Mouse (Mus musculus) megakaryocyte-erythroid progenitor cell, adult 5-6 weeks (primary cell): ENCODE data around the gene Syt1. TPM values are rescaled to one million over a fixed set of nuclear protein-coding genes. Genes with fewer than 3 reads are reported as not detected.

Experiments used
- ATAC-seq: replicated peaks from 2 replicates; pipeline ENCODE4 v1.8.0; 2016; ENCODE audit warnings: mild to moderate bottlenecking, inconsistent platforms; ENCODE audit not compliant: severe bottlenecking, poor library complexity, low FRiP score, low TSS enrichment
- total RNA-seq, 2 experiments: library from RNA; stranded (forward) in 1 of 2; stranded (reverse) in 1 of 2; fragments of 200-1000, 215-1000 nt in 1 of 2; fragments of >200 nt in 1 of 2; fragmentation: Nextera tagmentation in 1 of 2; gene quantifications; 2 replicates each; pipeline ENCODE4 v1.2.3; 2014 to 2017

Gene Syt1
- total RNA-seq, 2 experiments from 2014 or later = not detected

- ATAC-seq = no peak
Observed at GRCm38 (mm10) chr10:108597385-108597784, 413.4 kb downstream of the Syt1 start.

- no peak for ATAC-seq
Observed at GRCm38 (mm10) chr10:108596162-108596927, 414.4 kb downstream of the Syt1 start.

DNA sequence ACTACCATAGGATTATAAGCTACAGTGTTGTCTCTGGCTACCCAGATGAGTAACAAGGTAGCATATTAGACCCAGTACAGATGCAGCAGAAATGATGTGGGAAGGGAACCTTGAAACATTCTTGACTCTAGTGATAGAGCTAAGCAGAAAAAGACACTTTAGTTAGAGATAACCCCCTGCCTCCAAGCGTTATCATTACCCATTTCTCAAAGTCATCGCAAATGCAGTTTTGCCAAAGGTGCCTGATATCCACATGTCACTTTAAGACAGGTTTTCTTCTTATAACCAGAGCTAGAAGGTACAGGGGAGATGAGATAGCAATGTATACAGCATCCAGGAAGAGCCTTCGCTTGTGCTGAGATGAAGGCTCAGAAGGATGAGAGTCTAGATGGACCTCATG, 421.4 kb downstream of the Syt1 start:
- ATAC-seq = no peak

DNA sequence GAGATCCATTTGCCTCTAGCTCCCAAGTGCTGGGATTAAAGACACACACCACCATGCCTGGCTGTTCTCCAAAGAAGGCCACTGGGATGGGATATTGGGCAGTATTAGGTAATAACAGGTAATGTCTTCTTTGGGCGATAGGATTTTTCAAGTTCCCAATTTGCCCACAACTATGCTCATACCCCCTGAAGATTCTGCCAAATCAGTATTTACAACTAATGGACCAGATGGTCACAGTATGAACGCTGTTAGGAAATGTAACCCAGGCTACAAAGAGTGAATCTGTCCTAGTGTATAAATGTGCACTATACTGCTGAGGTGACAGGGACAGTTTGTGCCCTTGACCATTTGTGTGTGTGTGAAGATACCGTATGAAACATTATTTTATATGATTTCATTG, 421.9 kb downstream of the Syt1 start:
- ATAC-seq = no peak

GRCm38 (mm10) chr10:108583694-108584093, 427.1 kb downstream of the Syt1 start:
- ATAC-seq = no peak

DNA sequence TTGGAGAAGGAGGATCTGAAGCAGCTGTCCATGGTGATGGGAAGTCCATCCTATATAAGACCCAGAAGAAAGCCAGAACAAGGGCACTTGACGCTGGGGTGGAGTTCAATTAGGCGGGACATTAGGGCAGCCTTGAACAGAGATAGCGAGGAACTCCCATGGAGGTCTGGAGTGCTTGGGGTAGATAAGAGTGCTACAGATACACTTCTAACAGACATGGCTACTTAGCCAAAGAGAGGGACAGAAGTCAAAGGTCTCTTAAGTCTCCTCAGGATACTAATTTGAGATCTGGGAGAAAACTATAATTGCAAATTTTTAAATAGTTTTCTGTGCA, 428.4 kb downstream of the Syt1 start:
- peak; percentile 84 for ATAC-seq

DNA sequence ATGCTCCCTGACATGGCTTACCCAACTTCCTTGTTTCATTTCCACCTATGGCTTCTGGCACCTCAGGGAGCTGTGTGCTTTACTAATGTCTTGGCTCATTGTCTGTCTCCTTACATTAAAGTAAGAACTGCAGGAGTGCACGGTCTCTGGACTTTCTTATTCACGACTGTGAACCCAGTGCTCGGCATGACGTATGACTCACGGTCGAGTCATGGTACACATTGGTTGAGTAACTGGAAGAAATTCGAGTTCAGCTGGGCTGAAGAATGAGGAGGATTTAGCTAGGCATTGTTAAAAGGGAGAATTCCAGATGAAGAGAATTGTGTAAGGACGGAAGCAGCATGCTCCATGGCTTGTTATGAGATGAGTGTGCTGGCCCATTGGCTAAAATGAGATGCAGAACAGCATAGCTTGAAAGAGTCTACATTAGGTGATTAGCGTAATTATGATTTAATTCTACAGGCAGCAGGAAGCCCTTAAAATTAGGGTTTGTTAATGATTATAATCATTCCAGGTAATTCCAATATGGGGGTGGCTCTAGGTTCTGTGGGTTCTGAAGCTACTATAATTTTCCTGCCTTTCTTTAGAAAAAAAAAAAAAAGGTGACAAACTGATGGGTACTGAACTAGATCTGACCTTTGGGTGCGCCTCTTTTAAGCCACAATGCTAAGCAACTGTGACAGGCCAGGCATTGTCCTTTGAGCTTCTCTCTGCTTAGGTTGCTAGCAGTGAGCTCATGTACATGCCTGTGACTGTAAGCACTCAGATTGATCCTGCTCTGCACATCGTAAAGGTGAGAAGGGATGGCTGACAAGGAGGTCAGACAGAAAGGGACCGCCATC, 429.0 kb downstream of the Syt1 start:
- no peak for ATAC-seq

DNA sequence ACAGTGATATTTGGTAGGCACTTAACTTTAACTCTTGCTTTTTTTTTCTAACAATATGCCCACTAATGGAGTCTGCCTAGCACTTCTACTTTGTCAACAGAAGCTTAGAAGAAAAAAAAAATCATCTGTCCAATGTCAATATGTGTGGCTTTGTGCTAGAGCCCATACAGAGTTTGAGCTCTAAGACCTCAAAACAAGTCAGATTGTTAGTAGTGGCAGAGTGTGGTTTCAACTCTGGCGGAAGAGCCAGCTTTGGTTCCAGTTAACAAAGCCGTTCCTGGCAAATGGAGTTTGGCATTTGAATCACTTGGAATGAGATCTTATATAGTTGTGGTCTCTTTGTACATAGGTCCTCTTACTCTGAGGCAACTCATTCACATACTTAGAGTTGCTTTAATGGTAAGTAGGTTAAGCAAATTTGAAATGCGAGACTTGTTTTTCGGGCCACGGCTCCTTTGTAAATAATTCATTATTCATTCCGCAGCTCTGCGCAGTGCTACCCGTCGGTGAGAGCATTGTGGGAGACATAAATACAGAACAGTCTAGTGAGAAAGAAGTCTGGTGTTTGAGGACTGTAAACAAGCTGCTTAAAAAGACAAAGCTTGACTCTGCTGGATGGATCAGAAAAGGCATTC, 429.9 kb downstream of the Syt1 start:
- ATAC-seq = no peak

DNA sequence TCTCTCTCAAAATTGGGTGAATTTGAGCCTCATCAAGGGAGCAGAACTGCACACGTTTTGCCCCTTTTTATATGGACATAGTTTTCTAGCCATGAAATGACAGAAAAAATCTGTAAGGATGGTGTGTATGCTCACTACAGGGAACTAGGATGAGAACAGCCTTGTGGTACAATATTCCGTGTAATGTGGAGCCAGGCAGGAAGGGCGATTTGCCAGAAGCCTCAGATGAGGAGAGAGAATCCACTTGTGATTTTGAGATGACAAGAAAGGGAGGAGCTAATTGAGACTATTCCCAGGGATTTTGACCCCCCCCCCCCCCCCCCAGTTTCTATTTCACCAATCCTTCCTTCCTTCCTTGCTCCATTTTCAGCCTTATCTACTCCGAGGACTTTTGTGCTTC, 431.4 kb downstream of the Syt1 start:
- no peak for ATAC-seq

DNA sequence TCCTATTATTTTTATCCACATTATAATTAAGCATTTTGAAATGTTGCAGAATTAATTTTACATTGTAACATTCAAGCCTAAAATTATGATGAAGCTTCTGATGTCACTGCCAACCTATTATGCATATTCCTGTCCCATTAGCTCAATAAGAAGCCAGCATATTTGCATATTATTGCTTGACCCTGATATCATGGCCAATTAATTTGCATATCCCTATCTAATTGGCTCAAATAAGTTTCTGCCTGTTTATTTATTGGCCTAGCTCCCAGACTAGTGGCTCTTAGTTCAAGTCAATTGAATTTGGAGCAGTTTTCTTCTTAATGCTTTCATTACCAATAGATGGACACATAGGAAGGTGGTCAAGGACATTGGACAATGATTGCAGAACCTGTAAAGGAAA, 433.2 kb downstream of the Syt1 start:
- no peak for ATAC-seq

DNA sequence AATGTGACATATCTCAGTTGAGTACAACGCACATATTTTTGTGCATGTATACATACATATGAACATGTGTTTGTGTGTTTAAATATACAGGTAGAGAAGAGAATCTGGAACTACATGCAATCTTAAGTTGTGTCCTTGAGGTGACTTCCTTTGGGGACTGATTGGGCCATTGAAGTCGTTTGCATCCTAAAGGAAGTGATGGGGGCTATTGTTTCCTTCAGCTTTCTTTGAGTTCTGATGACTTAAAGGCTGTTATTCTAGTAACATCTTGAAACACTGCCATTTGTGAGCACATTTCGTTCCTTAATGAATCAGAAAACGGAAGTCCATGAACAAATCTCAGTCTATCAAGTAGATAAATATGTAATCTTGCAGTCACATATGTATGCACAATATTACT, 438.0 kb downstream of the Syt1 start:
- ATAC-seq = no peak

- ATAC-seq = no peak
Observed at GRCm38 (mm10) chr10:108571104-108571503, 439.7 kb downstream of the Syt1 start.

DNA sequence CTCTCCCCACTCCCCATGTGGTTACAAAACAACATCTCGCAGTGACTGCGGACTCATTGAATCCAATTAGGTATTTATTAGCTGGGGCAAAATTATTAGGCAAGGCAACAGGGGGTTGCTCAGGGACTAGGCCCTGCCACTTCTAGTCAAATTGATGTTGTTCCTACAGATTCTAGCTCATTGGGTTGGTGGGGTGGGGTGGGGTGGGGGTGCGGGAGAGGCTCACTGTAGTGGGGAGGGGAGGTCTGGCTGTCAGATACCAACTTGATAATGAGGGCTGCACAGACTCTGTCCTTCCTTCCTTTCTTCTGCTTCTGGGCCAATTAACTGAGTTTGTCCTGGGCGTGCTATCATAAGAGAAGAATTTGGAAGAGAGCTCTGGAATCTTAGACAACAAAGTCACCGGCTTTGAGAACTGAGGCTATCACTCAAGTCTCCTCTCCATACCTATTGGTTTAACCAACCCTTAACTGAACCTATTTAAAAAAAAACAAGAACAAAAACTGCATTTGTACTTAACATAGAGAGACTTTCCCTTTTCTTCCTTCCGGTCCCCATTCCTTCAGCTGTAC, 441.1 kb downstream of the Syt1 start:
- no peak for ATAC-seq

- no peak for ATAC-seq
Observed at GRCm38 (mm10) chr10:108568925-108569324, 441.9 kb downstream of the Syt1 start.

GRCm38 (mm10) chr10:108568136-108568535, 442.6 kb downstream of the Syt1 start:
- ATAC-seq = no peak

DNA sequence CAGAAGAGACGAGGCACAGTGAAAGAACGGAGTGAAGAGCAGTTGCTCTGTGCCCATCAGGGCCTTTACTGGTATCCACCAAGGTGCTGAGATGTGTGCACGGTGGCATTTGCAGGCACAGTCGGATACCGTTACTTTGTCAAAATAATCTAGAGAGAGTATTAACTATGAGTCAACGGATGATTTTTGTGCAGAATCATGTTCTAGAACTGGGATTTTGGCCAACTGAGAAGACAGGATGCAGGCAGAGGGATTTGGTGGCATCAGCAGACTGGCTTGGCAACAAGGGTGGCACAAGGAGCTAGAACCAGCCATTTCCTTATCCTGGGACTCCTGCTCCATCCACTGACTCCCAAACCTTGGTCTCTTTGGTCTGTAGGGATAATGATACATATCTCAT, 443.3 kb downstream of the Syt1 start:
- no peak for ATAC-seq

GRCm38 (mm10) chr10:108559607-108559908, 451.2 kb downstream of the Syt1 start:
- no peak for ATAC-seq

- no peak for ATAC-seq
Observed at GRCm38 (mm10) chr10:108558812-108559606, 451.8 kb downstream of the Syt1 start.

- no peak for ATAC-seq
Observed at GRCm38 (mm10) chr10:108552544-108552943, 458.2 kb downstream of the Syt1 start.

DNA sequence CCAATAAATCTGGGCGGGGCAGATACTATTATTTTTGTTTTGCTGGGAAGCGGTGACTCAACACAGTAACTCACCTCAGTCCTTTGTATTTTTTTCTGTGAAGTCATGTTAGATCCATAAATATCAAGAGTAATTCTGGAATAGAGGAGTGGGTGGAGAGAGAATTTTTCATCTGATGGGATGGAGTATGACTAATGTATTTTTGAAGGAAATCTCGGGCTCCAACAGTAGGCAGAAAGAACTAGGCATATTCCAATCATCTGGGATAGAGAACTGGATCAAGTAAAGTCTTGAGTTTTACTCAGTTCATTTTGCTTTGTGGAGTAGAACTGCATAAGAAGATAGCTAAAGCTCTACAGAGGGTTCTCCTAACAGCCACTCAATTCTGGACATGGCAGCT, 465.1 kb downstream of the Syt1 start:
- ATAC-seq = no peak
